Mouse (Mus musculus): ENCODE measurements around the gene Maml1.

GRCm38 (mm10) chr11:50326302-50326966 is 34.3 kb upstream of the Maml1 start:
- no peak for TF ChIP-seq ZNF384 (IDR thresholded peaks at IDR 0.05; ENCODE audit: low read depth, low read length)
- TF ChIP-seq HCFC1 (IDR thresholded peaks at IDR 0.05; ENCODE audit: borderline replicate concordance, insufficient read depth, low read length), result no peak
- no peak for TF ChIP-seq ZC3H11A (IDR thresholded peaks at IDR 0.05; ENCODE audit: borderline replicate concordance, low read depth, low read length)
- TF ChIP-seq CHD2 (IDR thresholded peaks at IDR 0.05; ENCODE audit: low read depth, low read length), result no peak
- TF ChIP-seq MAFK (IDR thresholded peaks at IDR 0.05; ENCODE audit: insufficient read depth, low read depth, low read length), result no peak

Measured in ES-E14 (cell line).